Mouse (Mus musculus): ENCODE data around the gene Pwwp2b. TPM values are rescaled to one million over a fixed set of nuclear protein-coding genes. Genes with fewer than 3 reads are reported as not detected.

The Pwwp2b gene
- polyA plus RNA-seq (2021; fragmentation: Nextera tagmentation), result 4.7 and 6.8 TPM in 2 replicates
- long read RNA-seq, experiment 1, full-length matches to known transcripts, result 65 of 72 reads
- long read RNA-seq, experiment 1, partial matches to known transcripts, result 7 of 72 reads
- long read RNA-seq, experiment 1, other reads (novel, unspliced or antisense), result 0 of 72 reads
- long read RNA-seq, experiment 2, full-length matches to known transcripts, result 3 of 5 reads
- long read RNA-seq, experiment 2, partial matches to known transcripts, result 2 of 5 reads
- long read RNA-seq, experiment 2, other reads (novel, unspliced or antisense), result 0 of 5 reads

GRCm38 (mm10) chr7:139247881-139248614, at the start of gene Pwwp2b:
Pwwp2b (plus strand) TSS chr7:139248482.

GRCm38 (mm10) chr7:139212754-139213745, 35.2 kb upstream of the Pwwp2b start, which contains the start of the genes Lrrc27 and Stk32c:
Lrrc27 (plus strand) TSS chr7:139212988.
Stk32c (minus strand) TSS chr7:139213307.

Other genes starting within 250 kb of the Pwwp2b start
- gene Dpysl4, start 162.5 kb upstream of the Pwwp2b start, polyA plus RNA-seq (2021; fragmentation: Nextera tagmentation), result 9.2 and 12.3 TPM in 2 replicates
- 5.7 and 10.6 TPM in 2 replicates for gene Lrrc27, start 35.5 kb upstream of the Pwwp2b start, polyA plus RNA-seq (2021; fragmentation: Nextera tagmentation)
- 1.8 and 9.0 TPM in 2 replicates for gene Stk32c, start 35.2 kb upstream of the Pwwp2b start, polyA plus RNA-seq (2021; fragmentation: Nextera tagmentation)
- gene Inpp5a, start 140.6 kb downstream of the Pwwp2b start, polyA plus RNA-seq (2021; fragmentation: Nextera tagmentation), result 6.8 and 24.2 TPM in 2 replicates